Comparison of ENCODE assay signal across 22 mouse cellular contexts in genomic region chr11:101642931-101643330, GRCm38 (mm10). TPM values are rescaled to one million over a fixed set of nuclear protein-coding genes. Genes with fewer than 3 reads are reported as not detected.
DNase-seq lines count a peak whose midpoint lies in the region; ATAC-seq lines count a peak whose summit lies in the region.
"Had no signal": no experiment of that assay in that cellular context is flagged by ENCODE, and none has a peak within 500 bp of the region (broad histone marks: within the 10 kb centered on the region; RNA-seq: fewer than 3 reads in every experiment).

No protein-coding gene starts in this region.

- DNase-seq in forebrain, embryonic 11.5 days (ENCODE audit: low spot score): peak; percentile 37
- DNase-seq in limb, embryonic 10.5 days (ENCODE audit: low spot score): no peak
- peak; percentile 32 for DNase-seq in CD4-positive helper T cell, adult 2 months (ENCODE audit: low read depth, low spot score)
- DNase-seq in right cerebral cortex, postnatal 25 days: no peak
- DNase-seq in spleen, adult 18-20 months: no peak
- DNase-seq: B cell, adult 2 months; cerebellum, postnatal 14 days; gastrocnemius, postnatal 14 days; heart, postnatal 14 days; kidney, adult 11 months; kidney, postnatal 14 days; lung, postnatal 14 days; right cerebral cortex, postnatal 14 days had no signal

- H3K4me3 ChIP-seq in forebrain, embryonic 11.5 days (ENCODE audit: low read depth, low read length): no peak overlapping the region
- H3K4me3 ChIP-seq in forebrain, embryonic 13.5 days: no peak overlapping the region
- H3K4me3 ChIP-seq in limb, embryonic 15.5 days: no peak overlapping the region
- no peak overlapping the region for H3K4me3 ChIP-seq in limb, embryonic 10.5 days
- no peak overlapping the region for H3K4me3 ChIP-seq in liver, embryonic 15.5 days (replicated peaks)
- H3K4me3 ChIP-seq: erythroblast, embryonic 14.5 days; limb, embryonic 13.5 days; midbrain, embryonic 15.5 days had no signal

- H3K4me2 ChIP-seq in forebrain, embryonic 11.5 days (ENCODE audit: low read depth, low read length, severe bottlenecking): no peak overlapping the region
- no peak overlapping the region for H3K4me2 ChIP-seq in forebrain, embryonic 13.5 days
- H3K4me2 ChIP-seq in limb, embryonic 15.5 days: no peak overlapping the region
- H3K4me2 ChIP-seq in liver, embryonic 15.5 days: no peak overlapping the region
- H3K4me2 ChIP-seq: limb, embryonic 13.5 days; midbrain, embryonic 15.5 days had no signal

- 54% methylated on average over 5 of the region's 5 CpGs for WGBS in forebrain, embryonic 11.5 days
- WGBS in forebrain, embryonic 13.5 days: 44% methylated on average over 5 of the region's 5 CpGs
- 44% methylated on average over 5 of the region's 5 CpGs for WGBS in limb, embryonic 15.5 days
- 67% methylated on average over 5 of the region's 5 CpGs for WGBS in limb, embryonic 10.5 days
- WGBS in liver, embryonic 15.5 days (ENCODE audit: insufficient replicate concordance): 44% methylated on average over 5 of the region's 5 CpGs

- no peaks in the 10 kb centered on the region for H3K36me3 ChIP-seq in forebrain, embryonic 11.5 days (ENCODE audit: control insufficient read depth, insufficient read depth, low read length)
- H3K36me3 ChIP-seq in forebrain, embryonic 13.5 days (ENCODE audit: poor library complexity, severe bottlenecking): no peaks in the 10 kb centered on the region
- H3K36me3 ChIP-seq in limb, embryonic 15.5 days: no peaks in the 10 kb centered on the region
- no peaks in the 10 kb centered on the region for H3K36me3 ChIP-seq in limb, embryonic 10.5 days
- no peaks in the 10 kb centered on the region for H3K36me3 ChIP-seq in liver, embryonic 15.5 days (replicated peaks)
- H3K36me3 ChIP-seq: limb, embryonic 13.5 days; midbrain, embryonic 15.5 days had no signal

- no peaks in the 10 kb centered on the region for H3K27me3 ChIP-seq in forebrain, embryonic 11.5 days (ENCODE audit: control insufficient read depth, insufficient read depth, low read length)
- no peaks in the 10 kb centered on the region for H3K27me3 ChIP-seq in forebrain, embryonic 13.5 days
- no peaks in the 10 kb centered on the region for H3K27me3 ChIP-seq in limb, embryonic 15.5 days
- no peaks in the 10 kb centered on the region for H3K27me3 ChIP-seq in limb, embryonic 10.5 days (ENCODE audit: low read depth, poor library complexity, severe bottlenecking)
- H3K27me3 ChIP-seq in liver, embryonic 15.5 days: peaks cover 11% of the 10 kb centered on the region
- H3K27me3 ChIP-seq: limb, embryonic 13.5 days; megakaryocyte, embryonic 14.5 days; midbrain, embryonic 15.5 days had no signal

- H3K4me1 ChIP-seq in forebrain, embryonic 11.5 days (replicated peaks; ENCODE audit: control insufficient read depth, insufficient read depth, low read length): no peaks in the 10 kb centered on the region; the same call in 1 of the 2 replicates
- peaks cover 14% of the 10 kb centered on the region; the same call in 1 of the 2 replicates for H3K4me1 ChIP-seq in forebrain, embryonic 13.5 days
- H3K4me1 ChIP-seq in limb, embryonic 15.5 days: 0 out of 2 replicates have a peak, but pooled peaks cover 2% of the 10 kb centered on the region
- H3K4me1 ChIP-seq in limb, embryonic 10.5 days: 0 out of 2 replicates have a peak, but pooled peaks cover 3% of the 10 kb centered on the region
- H3K4me1 ChIP-seq in liver, embryonic 15.5 days (replicated peaks): peaks cover 34% of the 10 kb centered on the region
- H3K4me1 ChIP-seq: limb, embryonic 13.5 days had no signal

- H3K9me3 ChIP-seq in forebrain, embryonic 11.5 days (ENCODE audit: control insufficient read depth, low read length): no peaks in the 10 kb centered on the region
- no peaks in the 10 kb centered on the region for H3K9me3 ChIP-seq in forebrain, embryonic 13.5 days (replicated peaks)
- H3K9me3 ChIP-seq in limb, embryonic 15.5 days: no peaks in the 10 kb centered on the region
- H3K9me3 ChIP-seq in limb, embryonic 10.5 days (replicated peaks): no peaks in the 10 kb centered on the region
- H3K9me3 ChIP-seq in liver, embryonic 15.5 days (replicated peaks): no peaks in the 10 kb centered on the region
- H3K9me3 ChIP-seq: limb, embryonic 13.5 days; midbrain, embryonic 15.5 days had no signal

- no peak overlapping the region for H3K9ac ChIP-seq in forebrain, embryonic 11.5 days (ENCODE audit: low read length)
- no peak overlapping the region for H3K9ac ChIP-seq in forebrain, embryonic 13.5 days
- H3K9ac ChIP-seq in limb, embryonic 15.5 days: no peak overlapping the region
- no peak overlapping the region; the same call in 1 of the 2 replicates for H3K9ac ChIP-seq in liver, embryonic 15.5 days
- H3K9ac ChIP-seq: limb, embryonic 13.5 days; midbrain, embryonic 15.5 days had no signal

- H3K27ac ChIP-seq in forebrain, embryonic 11.5 days (ENCODE audit: low read depth, low read length): no peak overlapping the region
- no peak overlapping the region for H3K27ac ChIP-seq in forebrain, embryonic 13.5 days
- peak overlapping the region; percentile 74 for H3K27ac ChIP-seq in limb, embryonic 15.5 days
- H3K27ac ChIP-seq in limb, embryonic 10.5 days: no peak overlapping the region
- peak overlapping the region; percentile 72; the same call in 1 of the 2 replicates for H3K27ac ChIP-seq in liver, embryonic 15.5 days (replicated peaks)

- no peak for ATAC-seq in forebrain, embryonic 11.5 days (replicated peaks; ENCODE audit: low FRiP score)
- ATAC-seq in forebrain, embryonic 13.5 days: no peak
- no peak for ATAC-seq in limb, embryonic 15.5 days (ENCODE audit: insufficient number of reproducible peaks, low FRiP score, low TSS enrichment, low read depth)
- ATAC-seq in liver, embryonic 15.5 days (ENCODE audit: insufficient read depth): no peak
- ATAC-seq: hindbrain, embryonic 16.5 days; midbrain, embryonic 15.5 days had no signal

RNA-seq across cellular contexts. Expression of gene Rdm1, which starts 15.9 kb away (rescaled TPM):
- 45.6 and 50.7 TPM in 2 replicates for polyA plus RNA-seq in forebrain, embryonic 11.5 days (2014; fragmentation: Nextera tagmentation; extraction: Ambion mirVana)
- polyA plus RNA-seq in forebrain, embryonic 13.5 days (2015; fragmentation: Nextera tagmentation; extraction: Ambion mirVana): 48.9 and 52.6 TPM in 2 replicates
- 44.1 and 47.8 TPM in 2 replicates for polyA plus RNA-seq in limb, embryonic 15.5 days (2015; fragmentation: Nextera tagmentation; extraction: Ambion mirVana)
- polyA plus RNA-seq in limb, embryonic 10.5 days (2016; fragmentation: Nextera tagmentation; extraction: Ambion mirVana): 18.7 and 22.3 TPM in 2 replicates
- 10.7 and 12.1 TPM in 2 replicates for polyA plus RNA-seq in liver, embryonic 15.5 days (2015; fragmentation: Nextera tagmentation; extraction: Ambion mirVana)

RNA-seq across cellular contexts. Expression of gene Arl4d, which starts 22.4 kb away (rescaled TPM):
- polyA plus RNA-seq in forebrain, embryonic 11.5 days (2014; fragmentation: Nextera tagmentation; extraction: Ambion mirVana): 8.0 and 10.6 TPM in 2 replicates
- polyA plus RNA-seq in forebrain, embryonic 13.5 days (2015; fragmentation: Nextera tagmentation; extraction: Ambion mirVana): 32.5 and 40.6 TPM in 2 replicates
- 6.1 and 7.2 TPM in 2 replicates for polyA plus RNA-seq in limb, embryonic 15.5 days (2015; fragmentation: Nextera tagmentation; extraction: Ambion mirVana)
- 1.9 and 2.4 TPM in 2 replicates for polyA plus RNA-seq in limb, embryonic 10.5 days (2016; fragmentation: Nextera tagmentation; extraction: Ambion mirVana)
- polyA plus RNA-seq in liver, embryonic 15.5 days (2015; fragmentation: Nextera tagmentation; extraction: Ambion mirVana): 0.82 and 0.94 TPM in 2 replicates

RNA-seq across cellular contexts. Expression of gene Gm11634, which starts 43.9 kb away (rescaled TPM):
- polyA plus RNA-seq in forebrain, embryonic 11.5 days (2014; fragmentation: Nextera tagmentation; extraction: Ambion mirVana): 0.44 TPM in 1 of 2 replicates, not detected in the other
- not detected in 2 replicates for polyA plus RNA-seq in forebrain, embryonic 13.5 days (2015; fragmentation: Nextera tagmentation; extraction: Ambion mirVana)
- not detected in 2 replicates for polyA plus RNA-seq in limb, embryonic 15.5 days (2015; fragmentation: Nextera tagmentation; extraction: Ambion mirVana)
- polyA plus RNA-seq in limb, embryonic 10.5 days (2016; fragmentation: Nextera tagmentation; extraction: Ambion mirVana): not detected in 2 replicates
- polyA plus RNA-seq in liver, embryonic 15.5 days (2015; fragmentation: Nextera tagmentation; extraction: Ambion mirVana): 0.16 TPM in 1 of 2 replicates, not detected in the other
- polyA plus RNA-seq: erythroblast, embryonic 14.5 days; hindbrain, embryonic 16.5 days; limb, embryonic 13.5 days; midbrain, embryonic 15.5 days; neural tube, embryonic 11.5 days had no signal

Comparison
In these comparisons a context has a peak if more than half of its experiments do, and no peak if none do; other contexts are left out.
1. H3K27ac ChIP-seq: peak in limb, embryonic 15.5 days (single experiment) and liver, embryonic 15.5 days (single experiment); none in forebrain, embryonic 11.5 days (single experiment), forebrain, embryonic 13.5 days (single experiment) and limb, embryonic 10.5 days (single experiment).
2. DNase-seq: peak in forebrain, embryonic 11.5 days (single experiment) and CD4-positive helper T cell, adult 2 months (single experiment); none in limb, embryonic 10.5 days (single experiment), right cerebral cortex, postnatal 25 days (single experiment) and spleen, adult 18-20 months (0 of 2).